Comparison of ENCODE assay signal across 8 mouse cellular contexts in genomic region chr9:44734524-44735494, GRCm38 (mm10). TPM values are rescaled to one million over a fixed set of nuclear protein-coding genes. Genes with fewer than 3 reads are reported as not detected.
A peak's percentile ranks its signal among the peaks of the same experiment; 100 is the strongest.
DNase-seq lines count a peak whose midpoint lies in the region; ATAC-seq and TF ChIP-seq lines count a peak whose summit lies in the region.

Gene Phldb1, minus strand, starts transcription at chr9:44735198.

- H3K9me3 ChIP-seq in E14TG2a.4 (ENCODE audit: low read length) = no peaks in the 10 kb centered on the region
- no peaks in the 10 kb centered on the region for H3K9me3 ChIP-seq in forebrain, embryonic 14.5 days (replicated peaks; ENCODE audit: control insufficient read depth, low read length)
- H3K9me3 ChIP-seq in neural tube, embryonic 14.5 days (ENCODE audit: control insufficient read depth, low read length) = no peaks in the 10 kb centered on the region

- H3K4me3 ChIP-seq in E14TG2a.4 (replicated peaks; ENCODE audit: low read length) = peak within 1 kb of the TSS; percentile 80
- H3K4me3 ChIP-seq in bone marrow, adult 2 months (replicated peaks; ENCODE audit: control insufficient read depth, low read depth, low read length) = peak within 1 kb of the TSS; percentile 13
- H3K4me3 ChIP-seq in forebrain, embryonic 14.5 days (ENCODE audit: low read depth, low read length) = peak within 1 kb of the TSS; percentile 55
- H3K4me3 ChIP-seq in lung, adult 2 months (replicated peaks; ENCODE audit: extremely low read depth, low read depth, low read length) = peak within 1 kb of the TSS; percentile 85
- peak within 1 kb of the TSS; percentile 53 for H3K4me3 ChIP-seq in neural tube, embryonic 14.5 days (ENCODE audit: low read depth, low read length)

- DNase-seq in forebrain, embryonic 14.5 days (ENCODE audit: low spot score) = peak; percentile 55
- peak; percentile 74 for DNase-seq in heart, postnatal 25 days (ENCODE audit: low spot score)
- no peak for DNase-seq in large intestine, adult 2 months (ENCODE audit: low read depth, low spot score)
- DNase-seq in lung, adult 2 months = peak; percentile 64
- DNase-seq in thymus, postnatal 4 days = peak; percentile 90

- H3K27ac ChIP-seq in bone marrow, adult 2 months (ENCODE audit: control insufficient read depth, insufficient read depth, low read depth, low read length, poor library complexity) = no peak within 1 kb of the TSS
- peak within 1 kb of the TSS; percentile 9; the same call in 1 of the 2 replicates for H3K27ac ChIP-seq in forebrain, embryonic 14.5 days (ENCODE audit: low read depth, low read length)
- H3K27ac ChIP-seq in neural tube, embryonic 14.5 days (ENCODE audit: low read depth, low read length) = peak within 1 kb of the TSS; percentile 48; the same call in 1 of the 2 replicates

- WGBS in bone marrow, adult 2 months = 5% methylated on average over 47 of the region's 47 CpGs
- WGBS in forebrain, embryonic 14.5 days = under 1% methylated on average over 46 of the region's 47 CpGs
- 2% methylated on average over 47 of the region's 47 CpGs for WGBS in large intestine, adult 2 months
- 2% methylated on average over 47 of the region's 47 CpGs for WGBS in lung, adult 2 months
- under 1% methylated on average over 46 of the region's 47 CpGs for WGBS in neural tube, embryonic 14.5 days

- ATAC-seq in forebrain, embryonic 14.5 days = peak; percentile 77
- ATAC-seq in neural tube, embryonic 14.5 days (ENCODE audit: low read depth) = peak; percentile 74

- TF ChIP-seq CTCF in E14TG2a.4 (conservative IDR thresholded peaks at IDR 0.05; ENCODE audit: low read length) = peak; percentile 21
- TF ChIP-seq CTCF in bone marrow, adult 2 months (IDR thresholded peaks at IDR 0.05; ENCODE audit: control insufficient read depth, insufficient read depth, low read length) = peak; percentile 22; the same call in 1 of the 2 replicates
- 0 out of 2 replicates have a peak, but pooled peaks have one; percentile 16 for TF ChIP-seq CTCF in lung, adult 2 months (IDR thresholded peaks at IDR 0.05; ENCODE audit: insufficient read depth, low read length)

- peaks cover 66% of the 10 kb centered on the region for H3K27me3 ChIP-seq in E14TG2a.4 (ENCODE audit: insufficient read depth, low read length)
- H3K27me3 ChIP-seq in forebrain, embryonic 14.5 days (replicated peaks; ENCODE audit: control insufficient read depth, insufficient read depth, low read length) = no peaks in the 10 kb centered on the region; the same call in 1 of the 2 replicates
- H3K27me3 ChIP-seq in neural tube, embryonic 14.5 days (ENCODE audit: control insufficient read depth, insufficient read depth, low read length) = no peaks in the 10 kb centered on the region

- intact Hi-C loops in heart, postnatal 25 days (cut with DNase I) = loop anchor here (5.0 kb wide), 1 partner anchor 43 kb away; no protein-coding TSS in a partner anchor

- no peak for TF ChIP-seq POLR2A in bone marrow, adult 2 months (IDR thresholded peaks at IDR 0.05; ENCODE audit: borderline replicate concordance, control insufficient read depth, low read depth, low read length)
- TF ChIP-seq POLR2A in lung, adult 2 months (IDR thresholded peaks at IDR 0.05; ENCODE audit: borderline replicate concordance, extremely low read depth, low read depth, low read length) = peak; percentile 71; the same call in 1 of the 2 replicates

- H3K9ac ChIP-seq in forebrain, embryonic 14.5 days (ENCODE audit: low read length) = peak within 1 kb of the TSS; percentile 71
- H3K9ac ChIP-seq in neural tube, embryonic 14.5 days (replicated peaks; ENCODE audit: low read depth, low read length) = peak within 1 kb of the TSS; percentile 57

- H3K4me1 ChIP-seq in E14TG2a.4 (replicated peaks; ENCODE audit: low read depth, low read length) = peaks cover 46% of the 10 kb centered on the region
- peaks cover 2% of the 10 kb centered on the region for H3K4me1 ChIP-seq in bone marrow, adult 2 months (ENCODE audit: control insufficient read depth, insufficient read depth, low read length)
- H3K4me1 ChIP-seq in forebrain, embryonic 14.5 days (ENCODE audit: control insufficient read depth, insufficient read depth, low read length) = peaks cover 15% of the 10 kb centered on the region
- peaks cover 8% of the 10 kb centered on the region for H3K4me1 ChIP-seq in lung, adult 2 months (ENCODE audit: control insufficient read depth, insufficient read depth, low read length)
- peaks cover 13% of the 10 kb centered on the region; the same call in 1 of the 2 replicates for H3K4me1 ChIP-seq in neural tube, embryonic 14.5 days (ENCODE audit: control insufficient read depth, insufficient read depth, low read length)

- H3K4me2 ChIP-seq in forebrain, embryonic 14.5 days (ENCODE audit: low read length) = peak within 1 kb of the TSS; percentile 99
- H3K4me2 ChIP-seq in neural tube, embryonic 14.5 days (ENCODE audit: low read depth, low read length) = peak within 1 kb of the TSS; percentile 99

- no peaks in the 10 kb centered on the region for H3K36me3 ChIP-seq in E14TG2a.4 (ENCODE audit: insufficient read depth, low read length)
- H3K36me3 ChIP-seq in forebrain, embryonic 14.5 days (ENCODE audit: control insufficient read depth, insufficient read depth, low read length) = no peaks in the 10 kb centered on the region
- H3K36me3 ChIP-seq in neural tube, embryonic 14.5 days (ENCODE audit: control insufficient read depth, insufficient read depth, low read length) = no peaks in the 10 kb centered on the region

RNA-seq across cellular contexts. Expression of gene Phldb1, which starts in this region (rescaled TPM):
- 4.7 and 8.4 TPM in 2 replicates for polyA plus RNA-seq in bone marrow, adult 2 months (2011; ENCODE audit: insufficient read depth, insufficient read length, low replicate concordance, missing spikeins)
- 29.5 and 42.9 TPM in 2 replicates for polyA plus RNA-seq in forebrain, embryonic 14.5 days (2014; fragmentation: Nextera tagmentation; extraction: Ambion mirVana)
- total RNA-seq in heart, postnatal 25 days (2021) = 100 to 1,000 TPM; 115 to 121 TPM
- polyA plus RNA-seq in large intestine, adult 2 months (2012; rRNA removed) = 33.9 and 37.0 TPM in 2 replicates
- polyA plus RNA-seq in lung, adult 2 months (2012; rRNA removed) = 87.6 and 93.5 TPM in 2 replicates
- polyA plus RNA-seq in neural tube, embryonic 14.5 days (2014; fragmentation: Nextera tagmentation; extraction: Ambion mirVana) = 38.8 and 45.5 TPM in 2 replicates

Comparison
In these comparisons a context has a peak if more than half of its experiments do, and no peak if none do; other contexts are left out.
1. H3K4me3 ChIP-seq: peak in every context shown above with its lines; median percentile 85 in lung, adult 2 months; 80 in E14TG2a.4; 55 in forebrain, embryonic 14.5 days; 53 in neural tube, embryonic 14.5 days; 13 in bone marrow, adult 2 months.